16 mouse cellular contexts compared by ENCODE assay signal in genomic region chr2:160618619-160619220, GRCm38 (mm10). TPM values are rescaled to one million over a fixed set of nuclear protein-coding genes. Genes with fewer than 3 reads are reported as not detected.
A peak's percentile ranks its signal among the peaks of the same experiment; 100 is the strongest.
DNase-seq lines count a peak whose midpoint lies in the region; ATAC-seq and TF ChIP-seq lines count a peak whose summit lies in the region.
"Had no signal": no experiment of that assay in that cellular context is flagged by ENCODE, and none has a peak within 500 bp of the region (broad histone marks: within the 10 kb centered on the region; RNA-seq: fewer than 3 reads in every experiment).

No protein-coding gene starts in this region.

- H3K4me1 ChIP-seq in lung, postnatal 0 days (ENCODE audit: insufficient read depth, low read depth, low read length) = peaks cover 13% of the 10 kb centered on the region; the same call in 1 of the 2 replicates
- H3K4me1 ChIP-seq in lung, adult 2 months (ENCODE audit: control insufficient read depth, insufficient read depth, low read length) = peaks cover 17% of the 10 kb centered on the region
- H3K4me1 ChIP-seq in embryonic facial prominence, embryonic 14.5 days (ENCODE audit: control insufficient read depth, insufficient read depth, low read length) = peaks cover 22% of the 10 kb centered on the region
- peaks cover 27% of the 10 kb centered on the region for H3K4me1 ChIP-seq in stomach, embryonic 15.5 days

- intact Hi-C loops in heart, postnatal 14 days (cut with DNase I) = loop anchor here (5.0 kb wide), 1 partner anchor 269 kb away; no protein-coding TSS in a partner anchor

- no peak for TF ChIP-seq POLR2A in lung, adult 2 months (IDR thresholded peaks at IDR 0.05; ENCODE audit: borderline replicate concordance, extremely low read depth, low read depth, low read length)

- no peak overlapping the region for H3K9ac ChIP-seq in lung, postnatal 0 days (replicated peaks; ENCODE audit: low read depth)
- H3K9ac ChIP-seq in embryonic facial prominence, embryonic 14.5 days (ENCODE audit: low read depth, low read length) = no peak overlapping the region
- H3K9ac ChIP-seq in stomach, embryonic 15.5 days = no peak overlapping the region

- no peak for TF ChIP-seq CTCF in lung, postnatal 0 days (IDR thresholded peaks at IDR 0.05)
- no peak for TF ChIP-seq CTCF in lung, adult 2 months (IDR thresholded peaks at IDR 0.05; ENCODE audit: insufficient read depth, low read length)

- H3K27me3 ChIP-seq in lung, postnatal 0 days (replicated peaks; ENCODE audit: insufficient read depth, low read length) = no peaks in the 10 kb centered on the region
- H3K27me3 ChIP-seq in embryonic facial prominence, embryonic 14.5 days (replicated peaks; ENCODE audit: control insufficient read depth, insufficient read depth, low read length) = no peaks in the 10 kb centered on the region
- no peaks in the 10 kb centered on the region for H3K27me3 ChIP-seq in stomach, embryonic 15.5 days (replicated peaks)
- H3K27me3 ChIP-seq: Patski had no signal

- WGBS in lung, postnatal 0 days = 52% methylated on average over 6 of the region's 6 CpGs
- 69% methylated on average over 6 of the region's 6 CpGs for WGBS in lung, adult 2 months
- WGBS in embryonic facial prominence, embryonic 14.5 days = 46% methylated on average over 6 of the region's 6 CpGs
- 38% methylated on average over 6 of the region's 6 CpGs for WGBS in stomach, embryonic 15.5 days

- H3K4me2 ChIP-seq in lung, postnatal 0 days (replicated peaks; ENCODE audit: low read depth, low read length) = peak overlapping the region; percentile 23; the same call in 1 of the 2 replicates
- H3K4me2 ChIP-seq in embryonic facial prominence, embryonic 14.5 days (ENCODE audit: low read depth, low read length) = no peak overlapping the region
- no peak overlapping the region for H3K4me2 ChIP-seq in stomach, embryonic 15.5 days

- DNase-seq in heart, adult 11 months = peak; percentile 74
- DNase-seq in heart, postnatal 14 days = no peak
- no peak for DNase-seq in lung, postnatal 0 days (ENCODE audit: low spot score)
- DNase-seq in lung, adult 2 months = no peak
- peak; percentile 76 for DNase-seq in embryonic facial prominence, embryonic 14.5 days (ENCODE audit: low spot score)
- DNase-seq in T-cell, adult 2 months (ENCODE audit: low spot score) = no peak
- DNase-seq in neural tube, embryonic 10.5 days (ENCODE audit: extremely low spot score, low spot score) = no peak
- DNase-seq: adrenal gland, postnatal 10 days; kidney, postnatal 14 days; layer of hippocampus, postnatal 36 days; thymus, postnatal 36 days had no signal

- no peaks in the 10 kb centered on the region for H3K9me3 ChIP-seq in lung, postnatal 0 days (ENCODE audit: low read length)
- H3K9me3 ChIP-seq in embryonic facial prominence, embryonic 14.5 days (ENCODE audit: control insufficient read depth, low read length) = 0 out of 2 replicates have a peak, but pooled peaks cover 5% of the 10 kb centered on the region
- H3K9me3 ChIP-seq in stomach, embryonic 15.5 days = no peaks in the 10 kb centered on the region

- no peaks in the 10 kb centered on the region for H3K36me3 ChIP-seq in lung, postnatal 0 days (ENCODE audit: insufficient read depth, low read length)
- H3K36me3 ChIP-seq in embryonic facial prominence, embryonic 14.5 days (ENCODE audit: control insufficient read depth, insufficient read depth, low read length) = no peaks in the 10 kb centered on the region
- no peaks in the 10 kb centered on the region for H3K36me3 ChIP-seq in stomach, embryonic 15.5 days

- ATAC-seq in lung, postnatal 0 days = no peak
- no peak for ATAC-seq in embryonic facial prominence, embryonic 14.5 days (ENCODE audit: low read depth)
- ATAC-seq in stomach, embryonic 15.5 days (ENCODE audit: insufficient read depth, low FRiP score, low read depth) = no peak
- ATAC-seq: CD4-positive, CD25-positive, alpha-beta regulatory T cell, adult 4 months; forebrain, embryonic 16.5 days; hindbrain, embryonic 16.5 days; Patski had no signal

- peak overlapping the region; percentile 74 for H3K27ac ChIP-seq in lung, postnatal 0 days (ENCODE audit: low read length)
- peak overlapping the region; percentile 65; the same call in 1 of the 2 replicates for H3K27ac ChIP-seq in embryonic facial prominence, embryonic 14.5 days (replicated peaks; ENCODE audit: low read depth, low read length)
- H3K27ac ChIP-seq in stomach, embryonic 15.5 days = peak overlapping the region; percentile 54; the same call in 1 of the 2 replicates

- H3K4me3 ChIP-seq in lung, postnatal 0 days (ENCODE audit: low read depth, low read length) = no peak overlapping the region
- H3K4me3 ChIP-seq in lung, adult 2 months (replicated peaks; ENCODE audit: extremely low read depth, low read depth, low read length) = no peak overlapping the region
- H3K4me3 ChIP-seq in embryonic facial prominence, embryonic 14.5 days (ENCODE audit: low read depth, low read length) = no peak overlapping the region
- no peak overlapping the region for H3K4me3 ChIP-seq in stomach, embryonic 15.5 days (replicated peaks)

- TF ChIP-seq EP300 in lung, postnatal 0 days (IDR thresholded peaks at IDR 0.05) = no peak

RNA-seq across cellular contexts. Expression of gene Top1, which starts 27.0 kb away (rescaled TPM):
- 10 to 100 TPM; 59.1 to 60.9 TPM for total RNA-seq in heart, postnatal 14 days (2021)
- 38.7 and 51.5 TPM in 2 replicates for polyA plus RNA-seq in lung, postnatal 0 days (2015; fragmentation: Nextera tagmentation; extraction: Ambion mirVana)
- polyA plus RNA-seq in lung, adult 2 months (2012; rRNA removed) = 10.7 and 14.2 TPM in 2 replicates
- polyA plus RNA-seq in embryonic facial prominence, embryonic 14.5 days (2014; fragmentation: Nextera tagmentation; extraction: Ambion mirVana) = 63.6 and 64.0 TPM in 2 replicates
- polyA plus RNA-seq in stomach, embryonic 15.5 days (2015; fragmentation: Nextera tagmentation; extraction: Ambion mirVana) = 69.2 and 76.9 TPM in 2 replicates

Comparison
In these comparisons a context has a peak if more than half of its experiments do, and no peak if none do; other contexts are left out.
1. DNase-seq: peak in heart, adult 11 months (single experiment) and embryonic facial prominence, embryonic 14.5 days (single experiment); none in heart, postnatal 14 days (0 of 2), lung, postnatal 0 days (single experiment), lung, adult 2 months (single experiment), T-cell, adult 2 months (single experiment) and neural tube, embryonic 10.5 days (single experiment).
2. Peak in every context shown above with its lines, with median percentiles within 50 percentile points of each other: H3K27ac ChIP-seq.